Mouse (Mus musculus): ENCODE data around the gene Kcnj1. TPM values are rescaled to one million over a fixed set of nuclear protein-coding genes. Genes with fewer than 3 reads are reported as not detected.
A peak's percentile ranks its signal among the peaks of the same experiment; 100 is the strongest.

Gene Kcnj1
- total RNA-seq, 2 experiments from 2014 or later: not detected

DNA sequence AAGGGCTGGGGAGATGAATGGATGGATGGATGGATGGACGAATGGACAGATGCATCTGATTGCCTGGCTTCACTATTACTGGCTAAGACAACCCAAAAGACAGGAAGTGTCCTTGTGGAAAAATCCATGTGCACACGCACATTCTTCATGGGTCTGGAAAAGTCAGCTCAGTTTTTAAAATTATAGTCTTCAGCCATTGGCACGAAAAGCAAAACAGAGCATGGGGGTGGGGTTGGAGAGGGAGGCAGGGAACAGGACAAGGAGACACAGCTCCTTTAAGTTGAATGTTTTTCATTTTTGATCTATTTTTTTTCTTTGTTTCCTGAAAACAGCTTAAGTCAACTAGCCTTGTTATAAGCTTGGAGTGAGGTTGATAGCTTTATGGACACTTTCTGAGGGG, 58.8 kb downstream of the Kcnj1 start:
- no peak for DNase-seq (ENCODE audit: extremely low spot score in 1 of 2, low spot score in 2 of 2)
- intact Hi-C loops (cut with DNase I): no loop called here

- intact Hi-C loops (cut with DNase I): no loop called here
- peak in 1 of 2 experiments; percentile 32 for DNase-seq (ENCODE audit: extremely low spot score in 1 of 2, low spot score in 2 of 2)
Measured at GRCm38 (mm10) chr9:32434241-32435213, 62.2 kb downstream of the Kcnj1 start.

GRCm38 (mm10) chr9:32443115-32443514, 70.8 kb downstream of the Kcnj1 start:
- DNase-seq (ENCODE audit: extremely low spot score in 1 of 2, low spot score in 2 of 2): no peak
- intact Hi-C loops (cut with DNase I): no loop called here

- DNase-seq (ENCODE audit: extremely low spot score in 1 of 2, low spot score in 2 of 2): no peak
- intact Hi-C loops (cut with DNase I): no loop called here
Measured at GRCm38 (mm10) chr9:32443817-32444216, 71.5 kb downstream of the Kcnj1 start.

DNA sequence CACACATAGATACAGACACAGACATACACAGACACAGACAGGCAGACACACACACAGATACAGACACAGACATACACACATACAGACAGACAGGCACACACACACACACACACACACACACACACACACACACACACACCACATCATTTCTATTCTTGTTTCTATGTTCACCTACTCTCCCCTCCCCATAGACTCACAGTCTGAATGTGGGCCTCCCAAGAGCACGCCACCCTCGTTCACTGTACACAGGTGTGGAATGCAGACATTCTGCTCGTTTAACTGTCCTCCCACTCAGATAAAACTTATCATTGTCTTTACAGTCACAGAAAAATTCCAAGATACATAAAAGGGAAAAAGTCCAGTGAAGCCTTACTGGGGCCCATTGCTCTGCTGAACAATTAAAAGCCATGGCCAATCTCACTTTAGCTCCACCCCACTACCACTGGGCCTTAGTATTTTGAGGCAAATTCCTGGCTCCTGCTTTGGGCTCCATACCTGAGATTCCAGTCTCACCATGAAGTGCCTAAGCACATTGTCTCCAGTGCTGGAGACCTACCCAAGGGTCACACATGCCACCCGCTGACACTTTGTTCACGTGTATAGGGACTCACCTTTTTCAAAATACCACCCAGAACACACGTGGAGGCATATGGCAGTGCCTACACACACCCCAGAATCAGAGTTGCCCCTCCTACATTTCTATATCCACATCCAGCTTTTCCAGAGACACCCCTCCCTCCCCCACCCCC, 72.3 kb downstream of the Kcnj1 start:
- DNase-seq (ENCODE audit: extremely low spot score in 1 of 2, low spot score in 2 of 2): no peak
- intact Hi-C loops (cut with DNase I): no loop called here

DNA sequence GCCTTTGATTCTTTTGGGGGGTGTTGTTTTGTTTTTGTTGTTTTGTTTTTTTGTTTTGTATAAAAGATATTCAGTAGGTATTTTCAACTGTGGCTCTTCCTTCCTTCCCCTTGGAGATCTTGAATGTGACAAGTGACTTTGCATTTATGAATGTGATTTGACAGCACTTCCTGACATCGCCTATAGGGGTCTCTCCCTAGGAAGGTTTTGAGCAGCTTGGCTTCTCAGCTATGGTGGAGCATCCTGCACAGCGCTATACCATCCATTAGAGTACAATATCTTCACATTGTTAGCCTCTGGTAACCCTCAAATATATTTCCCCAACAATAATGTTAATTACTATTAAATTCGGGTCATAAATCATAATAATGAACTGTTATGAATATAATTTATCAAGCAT, 73.5 kb downstream of the Kcnj1 start:
- no peak for DNase-seq (ENCODE audit: extremely low spot score in 1 of 2, low spot score in 2 of 2)
- intact Hi-C loops (cut with DNase I): no loop called here

DNA sequence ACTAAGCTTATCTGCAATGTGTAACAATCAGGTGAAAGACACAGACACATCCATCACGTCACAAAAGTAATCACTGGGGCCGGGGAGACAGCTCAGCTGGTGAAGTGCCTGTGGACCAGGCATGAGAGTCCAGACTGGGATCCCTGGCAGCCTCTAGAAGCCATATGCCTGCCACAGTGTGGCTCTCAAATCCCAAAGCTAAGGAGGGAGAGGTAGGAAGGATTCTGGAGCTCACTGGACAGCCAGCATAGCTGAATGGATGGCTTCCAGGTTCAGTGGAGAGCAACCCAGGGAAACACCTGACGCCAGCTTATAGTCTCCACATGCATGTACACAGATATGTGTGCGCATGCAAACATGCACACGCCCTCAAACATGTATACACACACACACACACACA, 76.5 kb downstream of the Kcnj1 start:
- DNase-seq (ENCODE audit: extremely low spot score in 1 of 2, low spot score in 2 of 2): no peak
- intact Hi-C loops (cut with DNase I): no loop called here

Other genes starting within 250 kb of the Kcnj1 start
- gene Kcnj5, start 28.1 kb upstream of the Kcnj1 start, total RNA-seq (2021): 1 to 10 TPM; 1.6 to 1.7 TPM
- gene Fli1, start 170.4 kb downstream of the Kcnj1 start, total RNA-seq (2021): 10 to 100 TPM in 1 of 2 experiments, 1 to 10 TPM in 1; 8.6 to 12.0 TPM

Data from left cerebral cortex, postnatal 10 days (tissue).